ENCODE assay signal across 23 mouse cellular contexts in genomic region chr14:54435194-54435918, GRCm38 (mm10). TPM values are rescaled to one million over a fixed set of nuclear protein-coding genes. Genes with fewer than 3 reads are reported as not detected.
A peak's percentile ranks its signal among the peaks of the same experiment; 100 is the strongest.
DNase-seq lines count a peak whose midpoint lies in the region; ATAC-seq and TF ChIP-seq lines count a peak whose summit lies in the region.
"Had no signal": no experiment of that assay in that cellular context is flagged by ENCODE, and none has a peak within 500 bp of the region (broad histone marks: within the 10 kb centered on the region; RNA-seq: fewer than 3 reads in every experiment).

No protein-coding gene starts in this region.

- H3K9me3 ChIP-seq in lung, postnatal 0 days (ENCODE audit: low read length) = no peaks in the 10 kb centered on the region
- no peaks in the 10 kb centered on the region for H3K9me3 ChIP-seq in hindbrain, postnatal 0 days (ENCODE audit: low read length)
- H3K9me3 ChIP-seq: embryonic facial prominence, embryonic 15.5 days; heart, embryonic 13.5 days; intestine, embryonic 15.5 days had no signal

- H3K27ac ChIP-seq in lung, postnatal 0 days (ENCODE audit: low read length) = peak overlapping the region; percentile 98
- H3K27ac ChIP-seq in hindbrain, postnatal 0 days = no peak overlapping the region
- H3K27ac ChIP-seq: hindbrain, embryonic 14.5 days; intestine, embryonic 15.5 days; liver, embryonic 14.5 days had no signal

- no peak for TF ChIP-seq POLR2A in lung, adult 2 months (IDR thresholded peaks at IDR 0.05; ENCODE audit: borderline replicate concordance, extremely low read depth, low read depth, low read length)

- peaks cover 19% of the 10 kb centered on the region for H3K36me3 ChIP-seq in lung, postnatal 0 days (ENCODE audit: insufficient read depth, low read length)
- no peaks in the 10 kb centered on the region; the same call in 1 of the 2 replicates for H3K36me3 ChIP-seq in hindbrain, postnatal 0 days (ENCODE audit: insufficient read depth, low read length)

- TF ChIP-seq CTCF in lung, postnatal 0 days (IDR thresholded peaks at IDR 0.05) = 0 out of 2 replicates have a peak, but pooled peaks have one; percentile 2
- no peak for TF ChIP-seq CTCF in lung, adult 2 months (IDR thresholded peaks at IDR 0.05; ENCODE audit: insufficient read depth, low read length)
- TF ChIP-seq CTCF in hindbrain, postnatal 0 days (IDR thresholded peaks at IDR 0.05; ENCODE audit: low read depth) = no peak

- peak; percentile 30 for ATAC-seq in lung, postnatal 0 days
- no peak for ATAC-seq in hindbrain, postnatal 0 days
- ATAC-seq: intestine, embryonic 15.5 days; midbrain, embryonic 16.5 days had no signal

- no peak overlapping the region for H3K4me2 ChIP-seq in lung, postnatal 0 days (replicated peaks; ENCODE audit: low read depth, low read length)
- H3K4me2 ChIP-seq in hindbrain, postnatal 0 days (ENCODE audit: low read depth, low read length) = no peak overlapping the region
- H3K4me2 ChIP-seq: hindbrain, embryonic 14.5 days; intestine, embryonic 15.5 days had no signal

- H3K4me1 ChIP-seq in lung, postnatal 0 days (ENCODE audit: insufficient read depth, low read depth, low read length) = peaks cover 23% of the 10 kb centered on the region; the same call in 1 of the 2 replicates
- H3K4me1 ChIP-seq in lung, adult 2 months (ENCODE audit: control insufficient read depth, insufficient read depth, low read length) = peaks cover 21% of the 10 kb centered on the region
- H3K4me1 ChIP-seq in hindbrain, postnatal 0 days (ENCODE audit: insufficient read depth, low read length) = 0 out of 2 replicates have a peak, but pooled peaks cover 6% of the 10 kb centered on the region

- no peaks in the 10 kb centered on the region for H3K27me3 ChIP-seq in lung, postnatal 0 days (replicated peaks; ENCODE audit: insufficient read depth, low read length)
- no peaks in the 10 kb centered on the region for H3K27me3 ChIP-seq in hindbrain, postnatal 0 days (ENCODE audit: insufficient read depth, low read length)
- H3K27me3 ChIP-seq: embryonic facial prominence, embryonic 15.5 days; heart, embryonic 13.5 days; intestine, embryonic 15.5 days had no signal

- 0 out of 2 replicates have a peak, but pooled peaks have one; percentile 10 for TF ChIP-seq EP300 in lung, postnatal 0 days (IDR thresholded peaks at IDR 0.05)

- H3K9ac ChIP-seq in lung, postnatal 0 days (replicated peaks; ENCODE audit: low read depth) = no peak overlapping the region
- H3K9ac ChIP-seq in hindbrain, postnatal 0 days (replicated peaks; ENCODE audit: low read length) = no peak overlapping the region
- H3K9ac ChIP-seq: embryonic facial prominence, embryonic 15.5 days; hindbrain, embryonic 14.5 days; intestine, embryonic 15.5 days; liver, embryonic 14.5 days had no signal

- H3K4me3 ChIP-seq in lung, postnatal 0 days (ENCODE audit: low read depth, low read length) = no peak overlapping the region
- H3K4me3 ChIP-seq in lung, adult 2 months (replicated peaks; ENCODE audit: extremely low read depth, low read depth, low read length) = no peak overlapping the region
- no peak overlapping the region for H3K4me3 ChIP-seq in hindbrain, postnatal 0 days (ENCODE audit: low read length)
- H3K4me3 ChIP-seq: embryonic facial prominence, embryonic 15.5 days; heart, embryonic 13.5 days; intestine, embryonic 15.5 days had no signal

- peak; percentile 59 for DNase-seq in lung, postnatal 0 days (ENCODE audit: low spot score)
- no peak for DNase-seq in lung, adult 2 months
- peak; percentile 36 for DNase-seq in urinary bladder, postnatal 14 days (ENCODE audit: low spot score)
- DNase-seq in urinary bladder, postnatal 36 days (ENCODE audit: low spot score in 2 of 2) = no peak
- peak; percentile 60 for DNase-seq in Muller cell, postnatal 12 days (ENCODE audit: inconsistent ontology term)
- no peak for DNase-seq in hindbrain, postnatal 0 days (ENCODE audit: low spot score)
- no peak for DNase-seq in cerebellum, postnatal 36 days
- DNase-seq: adrenal gland, postnatal 25 days; cerebellum, adult 11-12 months; cerebellum, postnatal 14 days; embryo, embryonic 11 days; heart, postnatal 36 days; lung, postnatal 10 days; right cerebral cortex, adult 18-20 months had no signal

- WGBS in lung, postnatal 0 days = 64% methylated on average over 11 of the region's 11 CpGs
- 60% methylated on average over 11 of the region's 11 CpGs for WGBS in lung, adult 2 months
- 85% methylated on average over 11 of the region's 11 CpGs for WGBS in hindbrain, postnatal 0 days

RNA-seq across cellular contexts. Expression of gene Mmp14, which starts 3.9 kb away (rescaled TPM):
- 150 and 155 TPM in 2 replicates for polyA plus RNA-seq in lung, postnatal 0 days (2015; fragmentation: Nextera tagmentation; extraction: Ambion mirVana)
- 119 and 130 TPM in 2 replicates for polyA plus RNA-seq in lung, adult 2 months (2012; rRNA removed)
- total RNA-seq in hindbrain, postnatal 0 days (2014; rRNA removed) = 50.1 and 53.3 TPM in 2 replicates
- 44.5 and 47.2 TPM in 2 replicates for polyA plus RNA-seq in hindbrain, postnatal 0 days (2015; fragmentation: Nextera tagmentation; extraction: Ambion mirVana)
- total RNA-seq: granulocyte monocyte progenitor cell, adult 5-6 weeks had no signal

RNA-seq across cellular contexts. Expression of gene Mrpl52, which starts 8.6 kb away (rescaled TPM):
- polyA plus RNA-seq in lung, postnatal 0 days (2015; fragmentation: Nextera tagmentation; extraction: Ambion mirVana) = 251 and 266 TPM in 2 replicates
- 185 and 290 TPM in 2 replicates for polyA plus RNA-seq in lung, adult 2 months (2012; rRNA removed)
- total RNA-seq in hindbrain, postnatal 0 days (2014; rRNA removed) = 113 and 129 TPM in 2 replicates
- 266 and 297 TPM in 2 replicates for polyA plus RNA-seq in hindbrain, postnatal 0 days (2015; fragmentation: Nextera tagmentation; extraction: Ambion mirVana)

RNA-seq across cellular contexts. Expression of gene Slc7a7, which starts 17.8 kb away (rescaled TPM):
- polyA plus RNA-seq in lung, postnatal 0 days (2015; fragmentation: Nextera tagmentation; extraction: Ambion mirVana) = 20.7 and 24.3 TPM in 2 replicates
- 23.1 and 29.2 TPM in 2 replicates for polyA plus RNA-seq in lung, adult 2 months (2012; rRNA removed)
- 3.7 and 4.5 TPM in 2 replicates for total RNA-seq in hindbrain, postnatal 0 days (2014; rRNA removed)
- 3.6 TPM in 2 replicates for polyA plus RNA-seq in hindbrain, postnatal 0 days (2015; fragmentation: Nextera tagmentation; extraction: Ambion mirVana)

RNA-seq across cellular contexts. Expression of gene Lrp10, which starts 28.6 kb away (rescaled TPM):
- polyA plus RNA-seq in lung, postnatal 0 days (2015; fragmentation: Nextera tagmentation; extraction: Ambion mirVana) = 92.5 and 96.5 TPM in 2 replicates
- polyA plus RNA-seq in lung, adult 2 months (2012; rRNA removed) = 184 and 199 TPM in 2 replicates
- total RNA-seq in hindbrain, postnatal 0 days (2014; rRNA removed) = 57.7 and 62.5 TPM in 2 replicates
- polyA plus RNA-seq in hindbrain, postnatal 0 days (2015; fragmentation: Nextera tagmentation; extraction: Ambion mirVana) = 36.0 and 38.8 TPM in 2 replicates

RNA-seq across cellular contexts. Expression of gene Rem2, which starts 40.5 kb away (rescaled TPM):
- polyA plus RNA-seq in lung, postnatal 0 days (2015; fragmentation: Nextera tagmentation; extraction: Ambion mirVana) = 11.9 and 16.0 TPM in 2 replicates
- 3.0 TPM in 2 replicates for polyA plus RNA-seq in lung, adult 2 months (2012; rRNA removed)
- total RNA-seq in hindbrain, postnatal 0 days (2014; rRNA removed) = 28.1 and 32.8 TPM in 2 replicates
- 25.2 and 25.3 TPM in 2 replicates for polyA plus RNA-seq in hindbrain, postnatal 0 days (2015; fragmentation: Nextera tagmentation; extraction: Ambion mirVana)
- total RNA-seq: gastrocnemius, adult 8-10 months; granulocyte monocyte progenitor cell, adult 5-6 weeks; heart, postnatal 36 days; megakaryocyte, adult 5-6 weeks had no signal

Comparison
In these comparisons a context has a peak if more than half of its experiments do, and no peak if none do; other contexts are left out.
1. DNase-seq: peak in lung, postnatal 0 days (single experiment), urinary bladder, postnatal 14 days (single experiment) and Muller cell, postnatal 12 days (single experiment); none in lung, adult 2 months (single experiment), urinary bladder, postnatal 36 days (0 of 2), hindbrain, postnatal 0 days (single experiment) and cerebellum, postnatal 36 days (0 of 2).